Mouse (Mus musculus) MEL (cell line): ENCODE measurements around the gene Spata32. TPM values are rescaled to one million over a fixed set of nuclear protein-coding genes. Genes with fewer than 3 reads are reported as not detected.

Experiments used
- DNase-seq: peaks from one replicate; pipeline ENCODE4 v3.0.0; 2011; ENCODE audit warnings: low read depth, low spot score
- H3K27ac ChIP-seq: 2 replicates; pipeline ENCODE4 v1.5.1; 2012; ENCODE audit warnings: low read depth, mild to moderate bottlenecking, control low read depth, low read length, moderate library complexity; ENCODE audit not compliant: control insufficient read depth
- H3K27me3 ChIP-seq, 2 experiments: fragments of 150-350 bp in 1 of 2; sonication (generic) in 1 of 2; 2 replicates each; pipeline ENCODE4 v1.6.1; 2012; ENCODE audit warnings: low read length in 2 of 2, mild to moderate bottlenecking in 2 of 2, improper control_type of control experiment in 1 of 2, moderate library complexity in 1 of 2; ENCODE audit not compliant: insufficient read depth in 2 of 2, control insufficient read depth in 1 of 2
- H3K36me3 ChIP-seq, 2 experiments: 2 replicates each; pipeline ENCODE4 v1.6.1; 2012 to 2014; ENCODE audit warnings: low read length in 2 of 2, improper control_type of control experiment in 1 of 2, inconsistent platforms in 1 of 2, mild to moderate bottlenecking in 1 of 2; ENCODE audit not compliant: insufficient read depth in 2 of 2, control insufficient read depth in 1 of 2
- H3K4me1 ChIP-seq, 2 experiments: fragments of 150-350 bp in 1 of 2; sonication (generic) in 1 of 2; 2 replicates each; pipeline ENCODE4 v1.6.1; 2012; ENCODE audit warnings: low read length in 2 of 2, improper control_type of control experiment in 1 of 2, mild to moderate bottlenecking in 1 of 2; ENCODE audit not compliant: insufficient read depth in 2 of 2, control insufficient read depth in 1 of 2
- H3K4me3 ChIP-seq, 2 experiments: fragments of 150-350 bp in 1 of 2; sonication (generic) in 1 of 2; 2 replicates each; pipeline ENCODE4 v1.5.1; 2012; ENCODE audit warnings: low read depth in 2 of 2, low read length in 2 of 2, mild to moderate bottlenecking in 2 of 2, moderate library complexity in 2 of 2, control low read depth in 1 of 2, improper control_type of control experiment in 1 of 2; ENCODE audit not compliant: control insufficient read depth in 1 of 2, insufficient read depth in 1 of 2
- H3K79me2 ChIP-seq: 2 replicates; pipeline ENCODE4 v1.6.1; 2012; ENCODE audit warnings: mild to moderate bottlenecking, low read length, moderate library complexity; ENCODE audit not compliant: control insufficient read depth, poor library complexity, insufficient read depth
- H3K9ac ChIP-seq: 2 replicates; pipeline ENCODE4 v1.6.1; 2012; ENCODE audit warnings: low read depth, mild to moderate bottlenecking, control low read depth, low read length, moderate library complexity; ENCODE audit not compliant: control insufficient read depth, poor library complexity, severe bottlenecking
- H3K9me3 ChIP-seq: fragments of 150-350 bp; sonication (generic); replicated peaks from 2 replicates; pipeline ENCODE4 v1.6.1; 2012; ENCODE audit warnings: mild to moderate bottlenecking, low read length, improper control_type of control experiment, moderate library complexity; ENCODE audit not compliant: insufficient read depth
- BHLHE40 ChIP-seq: IDR thresholded peaks from 2 replicates; pipeline ENCODE4 v1.6.1; 2012; ENCODE audit warnings: low read depth, mild to moderate bottlenecking, inconsistent platforms, low read length, improper control_type of control experiment, borderline replicate concordance
- CHD1 ChIP-seq: IDR thresholded peaks from 2 replicates; pipeline ENCODE4 v1.6.1; 2012; ENCODE audit warnings: low read depth, mild to moderate bottlenecking, inconsistent platforms, low read length, improper control_type of control experiment
- CHD2 ChIP-seq: IDR thresholded peaks from 2 replicates; pipeline ENCODE4 v1.6.1; 2011; ENCODE audit warnings: low read length, improper control_type of control experiment
- CTCF ChIP-seq, 3 experiments: IDR thresholded peaks in 2 of 3; conservative IDR thresholded peaks in 1 of 3; 2 replicates each; pipeline ENCODE4 v1.5.1; 2011 to 2012; ENCODE audit warnings: low read length in 3 of 3, low read depth in 2 of 3, mild to moderate bottlenecking in 2 of 3, improper control_type of control experiment in 1 of 3, inconsistent platforms in 1 of 3, mixed read lengths in 1 of 3, moderate library complexity in 1 of 3; ENCODE audit not compliant: control insufficient read depth in 1 of 3, insufficient read depth in 1 of 3, poor library complexity in 1 of 3, severe bottlenecking in 1 of 3
- ELF1 ChIP-seq: IDR thresholded peaks from 2 replicates; pipeline ENCODE4 v1.6.1; 2014; ENCODE audit warnings: low read depth, mild to moderate bottlenecking, inconsistent platforms, low read length, improper control_type of control experiment, moderate library complexity
- EP300 ChIP-seq, 2 experiments: IDR thresholded peaks; 2 replicates each; pipeline ENCODE4 v1.6.1; 2011; ENCODE audit warnings: improper control_type of control experiment in 2 of 2, low read length in 2 of 2, low read depth in 1 of 2, mild to moderate bottlenecking in 1 of 2
- ETS1 ChIP-seq: IDR thresholded peaks from 2 replicates; pipeline ENCODE4 v1.6.1; 2012; ENCODE audit warnings: low read depth, mild to moderate bottlenecking, inconsistent platforms, low read length, improper control_type of control experiment, moderate library complexity
- GATA1 ChIP-seq: IDR thresholded peaks from 2 replicates; pipeline ENCODE4 v1.6.1; 2011; ENCODE audit warnings: low read depth, low read length, improper control_type of control experiment
- HCFC1 ChIP-seq: IDR thresholded peaks from 2 replicates; pipeline ENCODE4 v1.6.1; 2012; ENCODE audit warnings: low read depth, mild to moderate bottlenecking, inconsistent platforms, low read length, improper control_type of control experiment, moderate library complexity
- JUND ChIP-seq: IDR thresholded peaks from 2 replicates; pipeline ENCODE4 v1.6.1; 2011; ENCODE audit warnings: low read depth, mild to moderate bottlenecking, improper control_type of control experiment, low read length
- KAT2A ChIP-seq: conservative IDR thresholded peaks from 2 replicates; pipeline ENCODE4 v1.6.1; 2012; ENCODE audit warnings: low read depth, low read length, improper control_type of control experiment, inconsistent platforms
- MAFK ChIP-seq: IDR thresholded peaks from 2 replicates; pipeline ENCODE4 v1.6.1; 2011; ENCODE audit warnings: low read depth, mild to moderate bottlenecking, low read length, improper control_type of control experiment, borderline replicate concordance
- MAZ ChIP-seq: IDR thresholded peaks from 2 replicates; pipeline ENCODE4 v1.6.1; 2012; ENCODE audit warnings: low read depth, mild to moderate bottlenecking, inconsistent platforms, low read length, improper control_type of control experiment
- MYB ChIP-seq: IDR thresholded peaks from 2 replicates; pipeline ENCODE4 v1.6.1; 2011; ENCODE audit warnings: mild to moderate bottlenecking, low read depth, low read length, improper control_type of control experiment
- MYC ChIP-seq: IDR thresholded peaks from 2 replicates; pipeline ENCODE4 v1.6.1; 2011; ENCODE audit warnings: low read depth, mild to moderate bottlenecking, low read length, improper control_type of control experiment, moderate library complexity
- NELFE ChIP-seq: IDR thresholded peaks from 2 replicates; pipeline ENCODE4 v1.6.1; 2011; ENCODE audit warnings: low read depth, low read length, improper control_type of control experiment
- NRF1 ChIP-seq: IDR thresholded peaks from 2 replicates; pipeline ENCODE4 v1.6.1; 2014; ENCODE audit warnings: low read depth, mild to moderate bottlenecking, inconsistent platforms, low read length, improper control_type of control experiment, moderate library complexity; ENCODE audit not compliant: poor library complexity, insufficient read depth, severe bottlenecking
- POLR2A ChIP-seq, 2 experiments: IDR thresholded peaks; 2 replicates each; pipeline ENCODE4 v1.6.1; 2011 to 2012; ENCODE audit warnings: low read length in 2 of 2, mild to moderate bottlenecking in 2 of 2, control low read depth in 1 of 2, improper control_type of control experiment in 1 of 2, low read depth in 1 of 2, moderate library complexity in 1 of 2; ENCODE audit not compliant: control insufficient read depth in 1 of 2, insufficient read depth in 1 of 2, poor library complexity in 1 of 2
- POLR2AphosphoS2 ChIP-seq: IDR thresholded peaks from 2 replicates; pipeline ENCODE4 v1.6.1; 2011; ENCODE audit warnings: low read length, improper control_type of control experiment
- RAD21 ChIP-seq: IDR thresholded peaks from 2 replicates; pipeline ENCODE4 v1.6.1; 2011; ENCODE audit warnings: mild to moderate bottlenecking, low read depth, low read length, improper control_type of control experiment
- RCOR1 ChIP-seq: IDR thresholded peaks from 2 replicates; pipeline ENCODE4 v1.6.1; 2012; ENCODE audit warnings: low read depth, mild to moderate bottlenecking, inconsistent platforms, low read length, improper control_type of control experiment
- SIN3A ChIP-seq: IDR thresholded peaks from 2 replicates; pipeline ENCODE4 v1.6.1; 2012; ENCODE audit warnings: low read length, improper control_type of control experiment, inconsistent platforms
- SMC3 ChIP-seq: IDR thresholded peaks from 2 replicates; pipeline ENCODE4 v1.6.1; 2011; ENCODE audit warnings: low read depth, low read length, improper control_type of control experiment
- TAL1 ChIP-seq: IDR thresholded peaks from 2 replicates; pipeline ENCODE4 v1.6.1; 2012; ENCODE audit warnings: mild to moderate bottlenecking, inconsistent platforms, low read length, moderate library complexity, mixed read lengths
- TBP ChIP-seq: IDR thresholded peaks from 2 replicates; pipeline ENCODE4 v1.8.0; 2011; ENCODE audit warnings: low read depth, low read length, improper control_type of control experiment
- TCF12 ChIP-seq: IDR thresholded peaks from 2 replicates; pipeline ENCODE4 v1.6.1; 2014; ENCODE audit warnings: low read depth, mild to moderate bottlenecking, inconsistent platforms, low read length, improper control_type of control experiment, moderate library complexity
- UBTF ChIP-seq: IDR thresholded peaks from 2 replicates; pipeline ENCODE4 v1.6.1; 2012; ENCODE audit warnings: low read depth, mild to moderate bottlenecking, inconsistent platforms, low read length, improper control_type of control experiment, moderate library complexity, borderline replicate concordance; ENCODE audit not compliant: insufficient read depth
- USF1 ChIP-seq: IDR thresholded peaks from 2 replicates; pipeline ENCODE4 v1.6.1; 2014; ENCODE audit warnings: low read depth, mild to moderate bottlenecking, inconsistent platforms, low read length, improper control_type of control experiment, moderate library complexity
- ZKSCAN1 ChIP-seq: IDR thresholded peaks from 2 replicates; pipeline ENCODE4 v1.6.1; 2012; ENCODE audit warnings: low read depth, mild to moderate bottlenecking, inconsistent platforms, low read length, improper control_type of control experiment, moderate library complexity
- ZMIZ1 ChIP-seq: IDR thresholded peaks from 2 replicates; pipeline ENCODE4 v1.6.1; 2012; ENCODE audit warnings: low read depth, mild to moderate bottlenecking, inconsistent platforms, low read length, improper control_type of control experiment, moderate library complexity
- ZNF384 ChIP-seq: IDR thresholded peaks from 2 replicates; pipeline ENCODE4 v1.6.1; 2012; ENCODE audit warnings: low read depth, mild to moderate bottlenecking, inconsistent platforms, low read length, improper control_type of control experiment
- polyA plus RNA-seq, 2 experiments: library from polyadenylated mRNA; stranded (reverse) in 1 of 2; unstranded in 1 of 2; fragments of >175 nt in 1 of 2; fragments of >200 nt in 1 of 2; gene quantifications; 2 replicates each; pipeline versions ENCODE4 v1.2.1 to v1.2.4; 2012; ENCODE audit warnings: low replicate concordance in 2 of 2, low read depth in 1 of 2; ENCODE audit not compliant: insufficient read length in 2 of 2, insufficient read depth in 1 of 2, missing spikeins in 1 of 2
- total RNA-seq: library from RNA; depleted of rRNA; stranded (reverse); fragments of 300-350 nt; gene quantifications from 2 replicates; pipeline ENCODE4 v1.2.3, GENCODE M21; 2012

Gene Spata32
- total and polyA plus RNA-seq, 3 experiments, result not detected

- TF ChIP-seq ELF1, result no peak
- TF ChIP-seq BHLHE40, result peak; percentile 61
- TF ChIP-seq NRF1, result no peak
- peak; percentile 96 for TF ChIP-seq TCF12
- no peak for TF ChIP-seq KAT2A
- no peak for TF ChIP-seq USF1
- no peak for TF ChIP-seq MAZ
- TF ChIP-seq UBTF, result no peak
- TF ChIP-seq MYB, result no peak
- no peak for TF ChIP-seq POLR2A (IDR thresholded peaks at IDR 0.05; ENCODE audit: control insufficient read depth in 1 of 2, insufficient read depth in 1 of 2, low read depth in 1 of 2, low read length in 2 of 2, poor library complexity in 1 of 2)
- no peak for TF ChIP-seq CHD1
- TF ChIP-seq ETS1, result peak; percentile 91
- peak; percentile 100 for TF ChIP-seq RCOR1
- no peak for TF ChIP-seq POLR2AphosphoS2
- peak; percentile 98 for TF ChIP-seq GATA1
- no peak for TF ChIP-seq CTCF (IDR thresholded peaks at IDR 0.05 in 2 of 3, conservative IDR thresholded peaks at IDR 0.05 in 1 of 3; ENCODE audit: control insufficient read depth in 1 of 3, insufficient read depth in 1 of 3, low read depth in 2 of 3, low read length in 3 of 3, poor library complexity in 1 of 3, severe bottlenecking in 1 of 3)
- no peak for TF ChIP-seq ZMIZ1
- TF ChIP-seq HCFC1, result no peak
- TF ChIP-seq EP300 (IDR thresholded peaks at IDR 0.05; ENCODE audit: low read depth in 1 of 2, low read length in 2 of 2), result peak; percentile 96 to 97
- TF ChIP-seq NELFE, result no peak
- TF ChIP-seq RAD21, result no peak
- 0 out of 2 replicates have a peak, but pooled peaks have one; percentile 43 for TF ChIP-seq MYC
- peak; percentile 75; the same call in 1 of the 2 replicates for TF ChIP-seq ZKSCAN1
- TF ChIP-seq SMC3, result no peak
- peak; percentile 99 for TF ChIP-seq ZNF384
- no peak for TF ChIP-seq JUND
- no peak for TF ChIP-seq CHD2
- TF ChIP-seq MAFK, result peak; percentile 69; the same call in 1 of the 2 replicates
- TF ChIP-seq TAL1, result peak; percentile 76
- 0 out of 2 replicates have a peak, but pooled peaks have one; percentile 14 for TF ChIP-seq TBP
- peak; percentile 80 for TF ChIP-seq SIN3A
- DNase-seq, result peak; percentile 90
- peaks cover 12 to 30% of the 10 kb centered on the region in 2 experiments for H3K4me1 ChIP-seq
- no peaks in the 10 kb centered on the region for H3K9me3 ChIP-seq
- no peak overlapping the region for H3K4me3 ChIP-seq
- no peak overlapping the region for H3K9ac ChIP-seq
- H3K27ac ChIP-seq, result no peak overlapping the region
- H3K79me2 ChIP-seq, result no peaks in the 10 kb centered on the region; the same call in 1 of the 2 replicates
- peaks cover 0 to 24% of the 10 kb centered on the region in 2 experiments; a peak in 2 of 4 replicates for H3K36me3 ChIP-seq
- no peaks in the 10 kb centered on the region for H3K27me3 ChIP-seq
These were observed 47.0 kb upstream of the Spata32 start for GRCm38 (mm10) chr11:103265211-103265610.
